Mouse (Mus musculus) layer of hippocampus, postnatal 14 days (tissue): ENCODE data around the gene Usp46. TPM values are rescaled to one million over a fixed set of nuclear protein-coding genes. Genes with fewer than 3 reads are reported as not detected.
"Not testable (repeated sequence)": the region's sequence is repeated elsewhere in the genome, so short reads cannot be mapped to it uniquely, and the experiment has no call there.

Experiments
- DNase-seq, 2 experiments: peaks; one replicate each; pipeline ENCODE4 v3.0.0; 2021 to 2022; ENCODE audit warnings: low spot score in 2 of 2, mixed read lengths in 1 of 2
- total RNA-seq, 2 experiments: library from RNA; stranded (reverse); gene quantifications; 2 replicates each; pipeline ENCODE4 v1.2.3; 2021

Gene Usp46
- total RNA-seq, 2 experiments from 2014 or later = 125 to 130 TPM

DNA sequence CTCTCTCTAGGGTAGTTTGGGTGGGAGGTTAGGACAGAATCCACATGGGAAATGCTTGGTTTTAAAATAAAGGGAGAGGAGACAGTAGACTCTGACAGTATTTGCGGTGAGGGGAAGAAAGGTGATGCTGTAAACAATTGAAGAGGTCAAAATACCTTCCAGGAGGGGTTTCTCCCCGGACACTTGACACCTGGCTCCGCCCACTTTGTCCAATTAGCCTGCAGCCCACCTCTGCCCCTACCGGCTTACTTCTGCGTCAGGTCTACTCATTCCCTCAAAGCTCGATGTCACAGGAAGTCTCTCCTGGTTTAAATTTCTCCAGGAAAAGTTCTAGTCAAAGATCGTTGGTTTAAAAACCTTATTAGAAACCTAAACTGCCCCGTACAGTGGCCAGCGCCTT, 8.5 kb upstream of the Usp46 start:
- no peak for DNase-seq

DNA sequence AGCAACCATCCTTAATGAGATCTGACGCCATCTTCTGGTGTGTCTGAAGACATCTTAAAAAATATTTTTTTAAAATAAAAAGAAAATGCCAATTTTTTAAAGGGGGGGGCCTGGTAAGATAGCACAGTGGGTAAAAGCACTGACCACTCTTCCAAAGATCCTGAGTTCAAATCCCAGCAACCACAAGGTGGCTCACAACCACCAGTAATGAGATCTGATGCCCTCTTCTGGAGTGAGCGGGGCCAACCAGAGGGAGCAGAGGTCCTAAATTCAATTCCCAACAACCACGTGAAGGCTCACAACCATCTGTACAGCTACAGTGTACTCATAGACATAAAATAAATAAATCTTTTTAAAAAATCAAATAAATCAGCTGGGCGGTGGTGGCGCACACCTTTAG, 2.3 kb upstream of the Usp46 start:
- DNase-seq = not testable (repeated sequence)

DNA sequence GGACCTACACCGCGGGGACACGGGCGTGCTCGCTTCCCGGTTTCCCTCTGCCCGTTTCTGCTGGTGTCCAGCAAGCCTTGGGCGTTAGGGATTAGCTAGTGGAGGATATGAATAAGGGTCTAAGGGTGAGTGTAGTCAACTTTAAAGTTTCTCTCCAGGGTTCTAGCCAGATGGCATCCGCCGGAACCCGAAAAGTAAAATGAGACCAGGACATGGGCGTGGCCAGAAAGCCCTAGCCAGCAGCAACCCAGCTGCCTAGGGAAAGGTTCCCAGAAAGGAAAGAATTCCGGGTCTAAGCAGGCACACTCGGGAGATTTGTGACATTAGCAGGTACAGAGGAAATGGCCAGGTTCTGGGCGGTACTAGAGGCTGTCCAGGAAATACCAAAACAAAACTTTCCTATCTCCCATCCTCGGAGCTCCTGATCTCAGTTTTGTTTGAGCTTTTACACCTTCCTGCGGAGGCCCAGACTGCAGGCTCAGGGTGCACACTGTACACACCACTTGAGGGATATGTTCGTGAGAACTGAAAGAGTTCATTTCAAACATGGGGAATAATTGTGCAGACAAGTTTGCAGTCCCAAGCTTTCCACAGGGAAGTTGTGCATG, 587 bp upstream of the Usp46 start:
- DNase-seq = peak; percentile 52 to 58

DNA sequence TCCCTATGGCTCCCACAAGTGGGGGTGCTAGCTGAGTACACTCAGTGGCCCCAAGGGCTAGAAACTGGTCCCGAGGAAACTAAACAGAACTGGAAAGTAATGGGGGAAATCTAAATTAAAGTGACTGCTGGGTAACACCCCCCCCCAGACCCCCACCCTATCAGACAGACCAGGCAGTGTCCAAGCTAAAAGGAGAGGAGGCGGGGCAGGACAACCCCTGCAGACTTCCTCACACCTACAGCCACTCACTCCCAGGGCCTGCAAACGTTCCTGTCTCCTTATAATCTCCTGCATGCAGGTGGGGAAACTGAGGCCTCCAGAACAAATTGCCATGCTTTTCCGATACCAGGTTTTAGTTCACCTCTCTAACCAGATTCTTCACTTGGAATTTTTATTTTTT, 885 bp downstream of the Usp46 start:
- no peak for DNase-seq

DNA sequence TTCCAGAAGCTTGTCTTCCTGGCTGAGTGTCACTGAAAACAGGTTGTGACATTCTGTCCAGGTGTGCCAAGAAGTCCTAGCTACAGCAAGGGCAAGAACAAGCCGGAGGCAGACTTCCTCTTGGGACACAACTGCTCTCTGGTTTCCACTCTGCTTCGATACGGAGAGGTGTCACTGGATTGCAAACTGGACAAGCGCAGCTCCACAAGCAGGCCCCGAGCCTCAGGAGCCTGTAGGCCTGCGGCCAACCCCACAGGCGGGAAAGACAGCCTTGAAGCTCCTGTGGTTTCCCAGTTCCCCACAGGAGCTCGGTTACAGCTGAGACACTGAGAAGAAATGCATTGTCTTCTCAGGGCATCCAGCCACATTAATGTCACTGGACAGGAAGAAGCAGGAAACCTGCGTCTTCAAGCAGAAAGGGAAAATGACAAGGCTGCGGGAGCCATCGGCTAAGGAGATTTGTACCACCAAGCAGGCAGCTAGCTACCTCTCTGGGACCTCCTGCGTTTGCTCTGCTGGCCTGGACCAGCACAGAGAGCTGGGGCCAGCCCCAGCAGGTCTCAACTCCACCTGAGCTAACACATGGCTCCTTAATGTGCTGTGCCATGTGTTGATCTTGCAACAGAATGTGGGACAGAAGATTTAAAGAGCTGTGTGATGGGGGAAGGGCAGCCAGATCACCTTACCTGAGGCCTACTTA, 1.7 kb downstream of the Usp46 start:
- DNase-seq = no peak

DNA sequence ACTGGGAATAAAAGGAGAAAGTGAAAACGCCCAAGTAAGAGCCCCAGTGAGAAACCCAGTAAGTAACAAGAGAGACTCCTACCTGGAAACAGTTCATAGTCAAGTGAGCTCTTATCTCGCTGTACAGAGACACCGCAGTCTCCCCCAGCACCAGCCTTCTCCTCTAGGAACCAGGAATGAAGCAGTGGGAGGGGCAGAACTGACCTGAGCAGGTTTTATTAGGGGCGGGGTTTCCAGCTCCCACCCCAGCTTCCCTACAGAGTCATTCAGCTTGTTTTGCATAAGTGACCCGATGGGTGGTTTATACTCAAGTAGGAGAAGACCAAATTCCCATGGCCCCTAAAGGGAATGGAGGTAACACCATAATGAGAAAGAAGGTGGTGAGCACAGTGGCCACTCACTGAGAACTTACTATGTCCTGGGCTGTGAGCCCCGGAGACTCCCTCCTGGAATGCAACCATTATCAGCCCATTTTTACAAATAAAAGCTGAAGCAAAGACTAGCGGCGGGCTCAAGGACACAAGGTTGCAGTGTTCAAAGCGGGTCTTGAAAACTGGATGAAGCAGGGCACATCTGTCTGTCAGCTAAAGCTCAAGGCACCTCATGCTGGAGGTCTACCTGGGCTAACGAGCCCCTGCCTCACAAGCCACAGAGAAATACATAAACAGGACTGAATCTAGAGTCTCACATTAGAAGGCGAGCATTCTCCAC, 2.5 kb downstream of the Usp46 start:
- DNase-seq = no peak

DNA sequence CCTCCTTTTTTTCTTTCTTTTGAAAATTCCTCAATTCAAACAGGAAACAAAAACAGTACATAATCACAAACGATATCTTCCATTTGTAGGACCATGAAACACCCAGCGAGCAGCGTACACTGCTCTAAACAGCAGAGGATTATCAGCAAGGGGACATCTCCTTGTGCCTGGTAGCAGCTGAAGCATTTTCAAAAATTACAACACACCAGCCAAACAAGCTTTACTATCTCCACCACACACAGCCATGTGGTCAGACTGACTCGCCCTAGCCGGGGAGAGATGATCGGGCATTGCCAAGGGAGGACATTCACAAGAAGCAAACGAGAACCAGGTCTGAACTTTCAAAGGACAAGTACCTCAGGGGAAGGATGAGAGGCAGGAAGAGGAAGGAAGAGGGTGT, 3.4 kb downstream of the Usp46 start:
- DNase-seq = no peak

DNA sequence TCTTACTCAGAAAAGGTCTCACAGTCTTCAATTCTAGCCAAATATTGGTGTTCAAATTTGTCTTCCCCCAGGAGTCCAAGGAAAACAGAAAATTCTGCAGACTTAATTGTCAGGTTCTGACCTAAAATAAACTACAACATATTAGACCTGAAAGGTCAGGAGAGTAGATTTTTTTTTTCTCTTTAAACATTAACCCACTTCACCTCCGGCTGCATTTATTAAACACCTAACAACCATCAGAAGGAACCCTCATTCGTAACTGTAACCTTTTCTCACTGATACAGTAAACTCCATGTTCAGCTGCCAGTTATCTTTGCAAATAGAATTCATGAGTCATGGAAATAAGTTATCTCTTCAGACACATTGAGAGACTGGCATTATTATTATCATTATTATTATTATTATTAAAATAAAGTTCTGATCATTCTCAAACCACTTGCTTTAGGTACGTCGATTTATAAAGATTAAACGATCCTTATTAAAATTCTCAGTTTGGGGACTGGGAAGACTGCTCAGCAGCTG, 4.9 kb downstream of the Usp46 start:
- DNase-seq = no peak

DNA sequence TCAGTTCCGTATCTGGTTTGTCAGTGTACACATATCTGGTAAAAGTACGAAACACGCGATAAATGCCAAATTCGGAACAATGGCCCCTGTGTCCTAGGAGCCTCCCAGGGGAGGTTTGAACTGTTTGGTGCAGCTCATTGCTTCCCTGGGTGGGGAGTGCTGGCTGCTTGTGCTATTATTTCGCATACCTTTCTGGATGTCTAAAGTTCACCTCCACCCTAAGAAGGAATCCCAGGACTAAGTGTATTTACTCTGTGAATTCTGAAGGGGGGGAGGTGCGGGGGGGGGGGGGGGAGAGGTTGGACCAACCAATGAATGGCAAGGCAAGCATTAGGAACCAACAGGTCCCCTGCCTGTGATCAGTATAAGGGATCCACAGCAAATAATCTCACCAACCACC, 6.0 kb downstream of the Usp46 start:
- DNase-seq = no peak

DNA sequence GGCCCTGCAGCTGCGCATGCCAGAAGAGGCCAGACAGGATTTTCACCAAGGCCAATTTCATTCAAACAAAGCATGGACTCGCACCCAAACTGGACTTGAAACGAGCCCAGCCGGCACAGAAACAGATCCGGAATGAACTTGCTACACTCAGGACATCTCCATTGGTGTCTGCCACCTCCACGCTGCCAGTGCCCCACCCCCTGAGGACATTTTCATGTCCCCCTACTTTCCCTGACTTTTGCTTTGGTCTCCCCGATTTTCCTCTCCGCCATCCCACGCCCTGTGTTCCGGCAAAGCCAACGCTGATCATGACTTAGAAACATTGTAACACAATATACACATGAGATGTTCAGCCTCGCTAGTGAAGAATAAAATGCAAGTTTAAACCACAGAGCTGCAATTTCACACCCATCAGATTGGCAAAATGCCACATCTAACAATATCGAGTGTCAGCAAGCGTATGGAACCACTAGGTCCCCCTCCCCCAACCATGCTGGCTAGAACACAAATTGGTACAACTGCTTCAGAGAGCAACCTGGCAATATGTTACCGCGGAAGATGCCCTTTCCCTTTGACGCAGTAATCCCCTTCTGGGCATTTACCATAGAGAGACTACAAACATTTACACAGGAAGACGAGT, 6.7 kb downstream of the Usp46 start:
- DNase-seq = peak in 1 of 2 experiments; percentile 36

DNA sequence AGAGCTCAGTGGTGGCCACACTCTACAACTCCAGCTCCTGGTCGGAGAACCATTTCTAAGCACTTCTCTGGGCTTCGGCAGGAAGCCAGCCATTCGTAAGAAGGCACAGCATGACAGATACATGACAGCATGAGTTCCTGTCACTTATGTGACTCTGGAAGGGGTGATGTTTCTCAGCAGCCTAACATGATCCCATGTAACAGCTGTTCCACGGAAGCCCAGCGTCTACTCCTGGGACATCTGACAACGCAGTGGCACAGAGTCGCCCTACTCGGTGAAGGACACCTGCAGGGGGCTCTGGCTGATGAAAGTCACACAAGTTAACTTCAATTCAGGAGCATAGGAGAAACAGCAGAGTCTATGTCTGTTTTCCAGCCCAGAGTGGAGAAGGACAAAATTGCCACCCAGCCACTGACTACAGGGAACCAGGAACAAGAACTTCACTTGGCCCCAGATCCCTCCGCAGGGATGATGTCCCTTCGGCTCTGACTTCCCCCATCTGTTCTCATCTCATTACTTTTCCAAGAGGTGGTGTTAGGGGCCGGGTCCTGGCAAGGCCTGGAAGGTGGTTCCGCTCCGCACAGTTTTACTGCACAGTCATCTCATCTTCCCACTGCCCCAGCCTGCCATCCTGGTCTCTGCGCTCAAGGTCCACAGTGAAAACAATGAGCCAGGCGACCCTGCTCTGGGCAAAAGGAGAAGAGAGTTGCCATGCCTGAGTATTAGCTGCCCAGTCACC, 15.9 kb downstream of the Usp46 start:
- DNase-seq = no peak

DNA sequence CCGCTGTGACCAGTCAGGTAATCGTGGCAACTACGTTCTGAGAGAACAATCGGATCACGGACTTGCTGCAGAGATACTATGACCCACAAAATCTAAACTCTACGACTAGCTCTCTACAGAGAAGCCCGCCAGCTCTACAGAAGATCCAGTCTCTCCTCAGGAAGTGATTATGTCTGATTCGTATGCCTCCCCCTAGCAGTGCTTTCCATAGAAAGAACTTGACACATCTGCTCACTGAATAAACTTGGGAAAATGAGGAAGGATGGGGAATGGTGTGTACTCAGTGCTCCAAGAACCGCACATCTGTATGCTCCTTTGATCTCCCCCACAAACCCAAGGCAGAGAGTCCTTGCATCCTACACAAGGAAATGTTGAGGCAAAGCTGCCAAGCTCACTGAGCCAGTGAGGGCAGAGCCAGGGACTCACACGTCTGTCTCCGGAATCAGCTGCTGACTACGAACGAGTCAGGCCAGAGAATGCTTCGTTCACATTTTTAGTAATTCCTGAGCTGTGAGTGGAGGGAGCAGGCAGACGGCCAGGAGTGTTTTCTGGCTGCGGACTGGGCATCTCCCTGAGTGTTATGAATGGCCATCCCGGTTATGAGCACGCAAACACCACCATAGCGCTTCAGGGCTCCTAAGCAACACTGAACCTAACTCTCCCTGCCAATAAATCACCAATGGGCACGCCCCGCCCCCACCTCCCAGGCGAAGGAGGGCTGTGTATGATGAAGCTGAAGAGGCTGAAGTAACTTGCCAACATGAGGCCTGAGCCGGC, 16.6 kb downstream of the Usp46 start:
- peak in 1 of 2 experiments; percentile 29 for DNase-seq

DNA sequence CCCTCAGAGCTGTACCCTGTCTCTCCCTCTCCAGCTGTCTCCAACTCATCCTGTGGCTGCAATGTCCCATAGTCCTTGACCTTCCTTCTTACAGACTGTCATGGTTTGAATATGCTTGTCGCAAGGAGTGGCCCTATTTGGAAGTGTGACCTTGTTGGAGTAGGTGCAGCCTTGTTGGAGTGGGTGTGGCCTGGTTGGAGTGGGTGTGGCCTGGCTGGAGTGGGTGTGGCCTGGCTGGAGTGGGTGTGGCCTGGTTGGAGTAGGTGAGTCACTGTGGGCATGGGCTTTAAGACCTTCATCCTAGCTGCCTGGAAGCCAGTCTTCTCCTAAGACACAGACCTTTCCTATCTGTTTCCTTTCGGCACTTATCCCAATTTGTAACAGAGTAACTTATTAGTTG, 17.3 kb downstream of the Usp46 start:
- no peak for DNase-seq

DNA sequence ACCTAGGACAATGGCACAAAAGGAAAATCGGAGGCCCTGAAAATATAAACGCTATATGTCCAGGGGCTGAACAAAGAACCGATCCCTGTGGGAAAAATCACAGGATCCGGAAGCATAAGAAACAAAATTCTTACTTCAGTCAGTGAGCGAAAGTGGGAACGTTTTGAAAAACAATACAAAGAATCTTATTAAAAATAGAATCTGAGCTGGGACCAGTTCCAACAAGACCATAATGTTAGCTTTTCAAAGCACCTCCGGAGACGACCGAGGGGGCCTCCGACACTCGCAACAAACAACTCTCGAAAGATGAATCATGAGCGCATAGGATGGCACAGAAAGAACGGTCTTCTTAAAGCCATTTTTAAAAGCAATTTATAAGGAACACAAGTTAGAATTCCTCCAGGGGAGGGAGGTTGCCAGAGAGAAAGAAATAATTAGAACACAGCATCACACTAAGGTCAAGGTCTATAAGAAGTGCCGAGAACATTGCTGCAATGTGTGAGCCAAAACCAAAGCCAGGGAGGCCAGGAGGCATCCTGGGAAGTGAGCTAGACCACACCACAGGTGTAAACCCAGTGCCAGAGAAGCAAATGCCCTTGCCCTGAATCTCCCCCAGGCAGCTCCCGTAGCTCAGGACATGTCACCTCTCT, 19.3 kb downstream of the Usp46 start:
- DNase-seq = no peak

DNA sequence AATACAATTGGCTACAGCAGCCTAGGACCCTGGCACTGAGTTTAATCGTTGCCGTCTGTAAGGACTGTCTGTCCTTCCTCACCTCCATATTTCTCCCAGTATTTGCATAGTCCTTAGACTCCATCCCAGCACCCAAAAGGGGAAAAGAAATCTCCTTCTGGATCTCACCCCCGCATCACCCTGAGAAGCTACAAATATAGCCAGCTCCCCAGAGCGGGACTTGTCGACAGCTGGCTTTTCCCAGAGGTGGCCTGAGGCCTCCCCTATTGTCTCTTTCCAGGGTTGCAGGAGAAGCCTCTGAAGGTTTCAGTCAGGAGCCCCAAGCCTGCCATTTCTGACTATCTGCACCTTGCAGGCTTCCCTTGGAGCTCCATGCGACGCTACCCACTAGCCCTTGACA, 23.6 kb downstream of the Usp46 start:
- no peak for DNase-seq

DNA sequence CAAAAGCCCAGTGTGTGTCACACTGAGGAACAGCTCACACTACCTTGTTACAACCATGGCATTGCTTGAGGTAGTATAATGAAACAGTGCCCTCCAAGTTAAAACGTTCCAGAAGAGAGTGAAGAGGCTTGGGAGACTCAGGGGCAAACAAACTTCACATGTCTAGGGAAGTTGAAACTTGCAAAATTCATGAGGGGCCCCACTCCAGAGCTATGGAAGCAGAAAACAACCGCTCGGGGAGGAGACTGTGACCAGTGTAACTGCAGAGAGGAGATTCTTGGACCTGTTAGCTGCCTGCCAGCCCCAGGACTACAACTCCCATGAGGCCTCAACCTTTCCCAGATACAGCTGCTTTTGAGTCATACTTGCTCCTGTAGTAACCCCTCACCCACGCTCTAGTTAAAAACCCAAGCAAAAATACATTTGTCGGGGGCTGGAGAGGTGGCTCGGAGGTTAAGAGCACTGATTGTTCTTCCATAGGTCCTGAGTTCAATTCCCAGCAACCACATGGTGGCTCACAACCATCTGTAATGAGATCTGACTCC, 25.4 kb downstream of the Usp46 start:
- DNase-seq = no peak

DNA sequence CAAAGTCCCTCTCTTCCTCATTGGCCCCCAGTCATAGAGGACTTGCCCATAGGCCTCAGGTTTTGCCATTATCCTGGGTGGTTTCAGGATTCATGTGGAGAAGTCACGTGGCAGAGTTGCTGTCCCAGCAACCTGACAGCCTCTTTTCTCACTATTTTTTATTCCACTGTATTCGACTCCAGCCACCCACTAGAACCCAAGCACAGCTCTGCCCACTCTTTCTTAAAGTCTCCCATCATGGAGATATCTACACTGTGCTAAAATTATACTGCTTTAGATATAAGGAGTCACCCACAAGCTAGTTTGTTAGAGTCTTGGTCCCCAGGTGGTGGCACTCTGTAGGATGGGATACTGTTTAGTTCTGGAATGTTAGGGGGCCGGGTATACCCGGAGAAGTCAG, 27.7 kb downstream of the Usp46 start:
- DNase-seq = no peak

DNA sequence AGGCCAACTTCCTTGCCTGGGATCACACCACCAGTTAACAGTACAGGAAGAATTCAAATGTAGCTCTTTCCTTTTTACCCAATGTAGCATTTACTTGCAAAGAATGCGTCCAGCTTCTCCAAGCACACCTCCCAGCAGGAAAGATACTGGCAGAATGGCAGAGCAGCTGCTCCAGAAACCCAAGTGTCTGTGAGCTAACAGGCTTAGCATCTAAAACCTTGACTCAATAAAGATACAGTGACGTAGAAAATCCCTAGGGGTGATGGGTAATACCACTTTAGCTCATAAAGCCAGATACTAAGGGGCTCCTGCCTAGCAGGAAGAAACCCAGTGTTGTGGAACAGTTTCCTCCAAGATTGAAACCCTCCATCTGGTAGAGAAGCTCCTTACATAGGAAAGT, 32.8 kb downstream of the Usp46 start:
- DNase-seq = no peak

DNA sequence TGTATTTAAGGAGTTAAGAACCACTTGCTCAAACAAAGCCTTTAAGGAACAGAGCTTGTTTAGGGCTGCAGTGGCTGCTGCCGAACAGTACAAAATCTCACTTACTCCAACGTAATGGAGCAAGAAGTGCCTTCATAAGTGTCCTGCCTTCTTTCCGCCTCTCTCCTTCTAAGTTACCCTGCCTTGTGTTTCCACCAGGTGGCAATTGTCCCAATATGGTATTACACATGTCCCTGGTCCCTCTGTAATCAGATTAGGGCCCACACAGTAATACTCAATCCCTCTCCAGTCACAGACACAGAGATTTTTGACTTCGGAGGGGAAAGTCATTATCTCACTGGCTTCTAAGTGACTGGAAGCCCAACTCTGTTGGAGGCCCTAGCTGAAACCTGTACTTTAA, 34.1 kb downstream of the Usp46 start:
- DNase-seq = no peak

DNA sequence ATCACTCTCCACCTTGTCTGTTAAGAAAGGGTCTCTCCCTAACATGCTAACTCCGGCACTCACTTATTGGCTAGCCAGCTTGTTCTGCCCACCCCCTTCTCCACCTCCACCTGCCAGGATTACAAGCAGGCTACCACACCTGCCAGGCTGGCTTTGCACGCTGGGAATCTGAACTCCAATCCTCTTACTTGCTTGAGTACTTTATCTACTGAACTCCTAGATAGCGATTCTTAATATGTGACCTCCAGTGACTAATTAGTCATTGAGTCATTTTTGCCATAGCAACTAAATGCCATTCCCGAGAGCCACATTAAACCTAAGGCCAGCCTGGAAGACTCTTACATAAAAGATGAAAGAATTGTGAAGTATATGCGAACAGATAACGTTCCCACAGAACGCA, 38.4 kb downstream of the Usp46 start:
- no peak for DNase-seq
